Mouse (Mus musculus) ES-CJ7 (cell line): ENCODE results near the gene Cbr2.

Source experiments
- DNase-seq: peaks from one replicate; pipeline ENCODE4 v3.0.0; 2011; ENCODE audit warnings: low read depth, low spot score

Gene Cbr2

DNA sequence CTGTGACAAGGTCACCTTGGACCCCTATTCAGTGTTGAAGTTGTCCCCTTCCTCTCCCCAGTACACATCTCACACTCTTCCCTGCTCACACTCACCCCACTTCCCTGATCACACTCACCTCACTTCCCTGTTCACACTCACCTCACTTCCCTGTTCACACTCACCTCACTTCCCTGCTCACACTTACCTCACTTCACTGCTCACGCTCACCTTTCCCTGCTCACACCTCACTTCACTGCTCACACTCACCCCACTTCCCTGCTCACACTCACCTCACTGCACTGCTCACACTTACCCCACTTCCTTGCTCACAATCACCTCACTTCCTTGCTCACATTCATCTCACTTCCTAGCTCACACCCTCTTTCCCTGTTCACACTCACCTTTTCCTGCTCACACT, 519 bp downstream of the Cbr2 start:
- no peak for DNase-seq

DNA sequence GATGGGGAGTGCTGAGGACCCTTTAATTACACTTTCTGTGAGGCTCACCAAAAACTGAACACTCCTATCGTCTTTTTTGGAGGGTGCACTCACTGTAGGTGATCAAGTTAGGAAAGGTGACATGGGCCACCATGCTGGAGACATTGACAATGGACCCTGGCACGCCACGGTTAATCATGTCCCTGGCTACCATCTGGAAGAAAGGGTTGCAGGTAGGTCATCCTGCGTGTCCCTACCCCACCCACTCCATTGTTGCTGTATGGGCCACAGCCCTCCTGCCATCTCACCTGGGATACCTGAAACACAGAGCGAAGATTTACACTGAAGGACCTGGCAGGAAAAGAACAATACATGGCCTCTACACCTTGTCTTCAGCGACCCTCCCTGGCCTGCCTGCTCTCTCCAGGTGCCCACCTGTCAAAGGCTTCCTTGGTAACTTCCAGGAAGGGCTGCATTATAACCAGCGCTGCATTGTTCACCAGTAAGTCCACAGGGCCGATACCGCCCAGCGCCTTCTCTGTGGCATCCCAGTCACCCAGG, 1.5 kb downstream of the Cbr2 start:
- no peak for DNase-seq

DNA sequence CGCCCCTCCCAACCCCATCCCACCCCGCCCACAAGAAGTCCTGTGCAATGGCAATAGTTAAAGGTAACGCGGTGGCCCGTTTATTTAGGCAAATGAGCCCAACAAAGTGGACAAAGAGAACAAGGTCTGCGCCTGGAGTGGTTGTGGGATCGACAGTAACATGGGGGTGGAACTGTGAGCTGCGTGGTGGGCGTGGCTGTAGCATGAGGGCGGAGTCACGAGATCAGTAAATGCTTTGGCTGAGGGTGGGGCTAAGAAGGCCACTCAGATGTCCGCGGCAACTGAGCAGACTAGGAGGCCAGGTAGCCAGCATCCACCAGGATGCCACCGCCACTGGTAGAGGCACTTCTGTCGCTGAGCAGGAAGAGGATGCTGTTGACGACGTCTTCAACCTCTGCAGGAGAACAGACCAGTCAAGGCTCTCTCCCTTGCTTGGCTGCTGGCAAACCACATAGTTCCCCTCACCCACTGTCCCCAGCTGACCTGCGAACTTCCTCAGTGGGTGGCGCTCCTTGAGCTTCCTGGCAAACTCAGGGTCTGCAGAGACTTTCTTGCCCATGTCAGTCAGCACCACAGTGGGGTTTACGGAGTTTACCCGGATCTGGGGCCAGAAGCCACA, 2.4 kb downstream of the Cbr2 start:
- DNase-seq, result peak; percentile 80

DNA sequence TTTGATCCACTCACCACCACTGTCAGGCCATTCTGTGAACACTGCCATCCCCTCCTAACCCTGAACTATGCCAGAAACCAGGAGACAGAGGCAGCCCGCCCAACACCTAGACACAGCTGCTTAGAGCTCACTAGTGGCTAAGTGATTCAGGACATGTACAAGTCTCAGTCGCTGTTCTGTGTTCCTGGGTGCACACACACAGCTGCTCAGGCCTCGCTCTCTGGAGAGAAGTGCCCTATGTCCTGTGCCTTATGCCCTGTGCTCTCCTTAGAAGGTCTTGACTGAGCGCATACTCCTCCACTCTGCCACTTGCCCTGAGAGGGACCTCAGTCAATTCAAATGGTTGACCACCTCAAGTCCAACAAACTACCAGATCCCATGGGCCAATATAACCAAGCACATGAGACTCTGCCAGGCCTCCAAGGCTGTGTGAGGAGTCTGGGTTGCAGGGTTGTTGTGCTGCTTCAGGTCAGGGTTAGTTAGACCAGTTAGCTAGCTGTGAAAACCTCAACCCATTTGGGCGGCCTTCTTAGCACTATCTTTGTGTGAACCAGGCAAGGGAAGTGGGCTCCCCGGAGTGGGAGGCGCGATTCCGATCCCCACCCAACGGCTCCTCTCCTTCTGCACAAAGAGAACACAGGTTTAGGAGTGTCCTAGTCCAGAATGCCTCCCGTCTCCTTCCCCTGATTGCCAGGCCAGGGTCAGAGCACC, 3.2 kb downstream of the Cbr2 start:
- no peak for DNase-seq

DNA sequence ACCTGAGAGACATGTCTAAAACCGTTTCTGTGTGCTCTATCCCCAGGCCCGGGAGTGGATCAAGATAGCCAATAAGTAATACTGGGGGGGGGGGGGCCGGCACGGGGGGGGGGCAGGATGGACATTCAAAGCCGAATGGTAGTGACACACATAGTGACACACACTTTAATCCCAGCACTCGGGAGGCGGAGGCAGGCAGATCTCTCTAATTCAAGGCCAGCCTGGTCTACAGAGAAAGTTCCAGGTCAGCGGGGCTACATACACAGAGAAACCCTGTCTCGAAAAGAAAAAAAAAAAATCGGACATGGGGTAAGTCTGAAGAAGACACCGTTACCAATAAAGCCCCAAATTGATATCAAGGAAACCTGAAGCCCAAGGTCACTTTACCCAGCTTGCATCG, 4.3 kb downstream of the Cbr2 start:
- DNase-seq, result no peak

DNA sequence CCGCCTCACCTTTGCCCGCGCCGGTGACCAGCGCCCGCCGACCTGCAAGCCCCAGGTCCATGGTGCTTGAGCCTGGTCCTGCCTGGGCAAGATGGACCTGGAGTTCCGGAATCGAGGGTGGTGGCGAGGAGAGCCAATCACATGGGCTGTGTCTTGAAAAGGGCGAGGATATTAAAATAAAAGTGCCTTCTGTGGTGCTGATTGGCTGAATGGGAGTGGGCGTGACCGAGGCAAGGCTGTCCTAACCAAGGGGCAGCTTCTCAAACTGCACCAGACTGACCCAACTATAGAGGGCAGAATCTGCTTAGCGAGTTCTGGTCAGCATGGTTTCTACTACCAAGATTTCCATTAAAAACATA, 4.8 kb downstream of the Cbr2 start, which contains the start of gene Dcxr:
Gene Dcxr (minus strand): TSS at position 113 of the 359 bp plus-strand sequence.
- peak; percentile 87 for DNase-seq

DNA sequence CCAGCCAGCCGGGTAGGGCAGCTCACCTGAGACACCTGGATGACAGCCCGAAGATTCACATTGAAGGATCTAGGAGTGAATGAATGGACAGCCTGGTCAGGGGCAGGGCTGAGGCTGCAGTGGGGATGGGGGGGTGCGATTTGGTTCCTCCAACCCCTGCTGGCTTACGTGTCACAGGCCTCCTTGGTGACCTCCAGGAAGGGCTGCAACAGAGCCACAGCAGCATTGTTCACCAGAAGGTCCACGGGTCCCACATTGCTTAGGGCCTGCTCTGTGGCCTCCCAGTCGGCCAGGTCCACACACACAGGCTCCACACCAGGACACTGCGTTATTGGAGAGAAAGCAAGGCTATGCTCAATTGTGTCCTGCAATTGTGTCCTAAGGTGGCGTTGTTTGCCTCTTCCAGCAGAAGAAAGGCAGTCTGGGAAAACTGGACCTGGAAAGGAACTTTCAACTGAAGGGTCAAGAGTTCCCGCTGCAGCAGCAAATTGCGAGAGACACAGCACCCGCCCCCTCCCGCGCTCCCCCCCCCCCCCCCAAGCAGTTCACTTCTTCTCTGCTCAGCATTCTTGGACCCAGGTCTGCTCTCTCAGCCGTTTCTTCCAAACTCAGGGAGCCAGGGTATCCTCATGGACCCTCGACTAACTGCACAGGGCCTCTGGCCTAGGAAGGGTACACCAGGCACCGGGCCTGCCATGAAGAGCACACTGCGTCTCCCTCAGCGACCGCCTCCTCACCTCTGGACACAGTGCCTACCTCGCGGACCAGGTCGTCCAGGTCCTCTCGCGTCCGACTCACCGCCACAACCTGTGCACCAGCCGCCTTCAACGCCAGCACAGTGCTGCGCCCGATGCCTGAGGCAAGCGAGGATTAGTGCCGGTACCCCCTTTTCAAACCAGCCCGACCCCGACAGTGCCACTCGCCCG, 5.4 kb downstream of the Cbr2 start:
- no peak for DNase-seq

DNA sequence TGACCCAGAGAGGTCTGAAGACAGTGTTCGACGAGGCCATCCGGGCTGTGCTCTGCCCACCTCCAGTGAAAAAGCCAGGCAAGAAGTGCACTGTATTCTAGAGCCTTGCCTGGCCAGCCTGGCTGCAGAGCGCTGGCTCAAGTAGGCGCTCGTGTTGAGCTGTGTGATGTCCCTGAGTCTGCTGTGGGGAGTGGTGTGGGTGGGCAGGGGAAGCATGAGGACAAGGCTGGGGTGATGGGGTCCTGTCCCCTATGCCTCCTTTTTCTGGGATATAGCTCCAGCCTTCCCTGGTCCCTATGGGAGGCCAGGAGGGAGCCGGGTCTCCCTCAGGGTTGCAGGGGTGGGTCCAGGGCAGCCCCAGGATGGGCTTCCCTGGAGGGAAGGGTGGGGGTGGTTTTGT, 8.4 kb downstream of the Cbr2 start:
- DNase-seq, result no peak

DNA sequence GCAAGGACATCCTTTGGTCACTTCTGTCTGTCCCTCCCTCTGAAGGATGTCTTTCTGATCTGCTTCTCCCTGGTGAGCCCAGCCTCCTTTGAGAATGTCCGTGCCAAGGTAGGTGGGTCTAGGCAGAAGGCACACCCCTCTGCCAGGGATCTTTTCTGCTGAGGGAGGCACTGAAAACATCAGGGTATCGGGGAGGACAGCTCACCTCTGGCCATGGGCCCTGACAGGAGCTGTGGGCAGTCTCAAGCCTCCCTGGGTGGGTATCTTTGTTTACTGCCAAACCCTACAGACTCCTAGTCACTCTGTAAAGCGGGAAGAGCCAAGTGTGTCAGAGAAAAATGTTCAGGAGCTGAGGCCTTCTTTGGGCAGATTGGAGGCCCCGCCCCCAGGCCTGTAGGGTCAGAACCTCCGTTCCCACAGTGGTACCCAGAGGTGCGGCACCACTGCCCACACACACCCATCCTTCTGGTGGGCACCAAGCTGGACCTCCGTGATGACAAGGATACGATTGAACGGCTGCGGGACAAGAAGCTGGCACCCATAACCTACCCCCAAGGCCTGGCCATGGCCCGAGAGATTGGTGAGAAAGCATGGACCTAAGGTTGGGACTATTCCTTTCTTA, 9.0 kb downstream of the Cbr2 start:
- DNase-seq, result no peak

DNA sequence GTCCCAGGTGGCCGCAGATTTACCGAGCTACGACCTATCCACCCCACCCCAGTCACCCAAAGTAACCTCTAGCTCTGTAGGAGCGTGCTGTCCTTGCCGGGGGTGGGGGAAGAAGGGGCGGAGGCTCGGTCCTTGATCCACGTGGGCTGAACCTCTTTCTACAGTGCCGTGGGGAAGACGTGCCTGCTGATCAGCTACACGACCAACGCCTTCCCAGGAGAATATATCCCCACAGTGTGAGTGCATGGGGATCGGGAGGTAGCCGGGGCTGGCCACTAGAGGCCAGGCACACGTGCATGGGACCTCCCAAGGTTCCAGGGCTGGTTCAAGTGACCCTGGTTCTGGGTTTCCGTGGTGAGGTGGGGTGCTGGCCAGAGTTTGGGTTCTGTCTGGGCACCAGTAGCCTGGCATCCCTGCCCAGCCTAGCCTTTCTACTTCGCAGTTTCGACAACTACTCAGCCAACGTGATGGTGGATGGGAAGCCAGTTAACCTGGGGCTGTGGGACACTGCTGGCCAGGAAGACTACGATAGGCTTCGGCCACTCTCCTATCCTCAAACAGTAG, 9.8 kb downstream of the Cbr2 start:
- no peak for DNase-seq

DNA sequence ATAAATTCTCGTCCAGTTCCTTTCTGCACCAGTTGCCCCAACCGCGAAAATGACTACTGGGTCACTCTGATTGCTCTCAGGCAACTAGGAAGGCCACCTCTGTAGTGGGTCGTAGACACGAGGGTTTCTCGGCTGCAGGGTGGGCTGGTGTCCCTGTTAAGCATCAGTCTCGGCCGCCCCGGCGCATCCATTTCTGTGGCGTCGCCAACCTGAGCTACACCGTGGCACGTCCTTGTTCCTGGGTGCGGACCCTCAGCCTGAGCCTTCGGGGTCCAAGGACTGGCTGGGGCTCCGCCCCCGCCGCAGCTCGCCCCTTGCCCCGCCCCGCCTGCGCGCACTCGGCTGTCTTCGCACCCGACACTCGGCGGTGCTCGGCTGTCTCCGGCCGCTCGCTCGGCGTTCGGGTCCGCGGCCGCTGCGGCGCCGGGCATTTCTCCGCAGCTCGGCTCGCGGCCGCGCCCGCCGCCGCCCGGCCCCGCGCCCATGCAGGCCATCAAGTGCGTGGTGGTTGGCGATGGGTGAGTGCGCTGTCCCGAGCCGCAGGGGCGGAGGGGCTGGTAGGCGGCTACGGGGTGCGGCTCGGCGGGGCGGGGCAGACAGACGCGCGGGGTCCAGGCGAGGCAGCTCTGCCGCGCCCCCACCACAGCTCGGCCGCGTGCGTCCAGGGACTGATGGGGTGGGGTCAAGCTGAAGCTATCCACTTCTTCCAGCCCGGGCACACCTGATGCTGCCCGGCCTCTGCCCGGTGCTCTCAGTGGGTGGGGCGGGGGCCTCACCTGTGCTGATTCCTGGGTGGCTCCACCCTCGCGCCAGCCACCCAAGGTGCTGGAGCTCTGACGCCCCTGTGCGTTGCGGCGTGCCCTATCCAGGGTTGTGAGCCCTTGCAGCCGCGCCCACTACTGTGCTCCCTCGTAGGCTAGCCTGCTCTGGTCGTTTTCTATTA, 10.5 kb downstream of the Cbr2 start, which contains the start of gene Rac3:
Gene Rac3 (plus strand): TSS at position 347 of the 943 bp plus-strand sequence.
- peak; percentile 62 for DNase-seq

DNA sequence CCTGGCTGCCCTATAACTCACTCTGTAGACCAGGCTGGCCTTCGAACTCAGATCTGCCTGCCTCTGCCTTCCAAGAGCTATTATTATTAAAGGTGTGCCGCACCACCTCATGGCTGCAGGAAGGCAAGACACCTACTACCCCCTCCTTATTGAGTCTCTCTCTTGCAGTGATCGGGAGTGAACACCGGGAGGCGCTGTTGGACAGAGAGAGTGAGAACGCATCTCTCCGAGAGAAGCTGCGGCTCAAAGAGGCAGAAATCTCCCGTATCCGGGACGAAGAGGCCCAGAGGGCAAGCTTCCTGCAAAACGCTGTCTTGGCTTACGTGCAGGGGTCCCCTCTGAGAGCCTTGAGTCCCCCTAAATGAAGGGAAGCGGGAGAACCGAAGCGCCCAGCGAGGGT, 11.5 kb downstream of the Cbr2 start:
- DNase-seq, result peak; percentile 95

DNA sequence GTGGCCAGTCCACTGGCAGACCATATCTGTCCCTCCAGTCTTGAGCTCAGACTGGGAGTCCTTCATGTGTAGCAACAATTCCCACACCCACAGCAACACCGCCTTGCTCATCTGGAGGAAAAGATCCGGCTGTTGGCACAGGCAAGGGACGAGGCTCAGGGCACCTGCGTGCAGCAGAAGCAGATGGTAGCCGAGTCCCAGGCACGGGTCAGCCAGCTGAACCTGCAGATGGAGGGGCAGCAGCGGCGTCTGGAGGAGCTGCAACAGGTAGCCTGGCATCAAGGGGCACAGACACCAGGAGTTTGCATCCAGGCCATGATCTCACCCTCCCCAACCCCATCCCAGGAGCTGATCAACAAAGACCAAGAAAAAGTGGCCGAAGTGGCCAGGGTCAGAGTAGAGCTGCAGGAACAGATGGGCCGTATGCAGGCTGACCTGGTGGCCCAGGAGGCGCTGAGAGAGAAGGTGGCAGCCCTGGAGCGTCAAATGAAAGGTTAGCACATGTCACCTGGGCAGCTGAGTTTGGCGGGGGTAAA, 12.0 kb downstream of the Cbr2 start:
- no peak for DNase-seq

DNA sequence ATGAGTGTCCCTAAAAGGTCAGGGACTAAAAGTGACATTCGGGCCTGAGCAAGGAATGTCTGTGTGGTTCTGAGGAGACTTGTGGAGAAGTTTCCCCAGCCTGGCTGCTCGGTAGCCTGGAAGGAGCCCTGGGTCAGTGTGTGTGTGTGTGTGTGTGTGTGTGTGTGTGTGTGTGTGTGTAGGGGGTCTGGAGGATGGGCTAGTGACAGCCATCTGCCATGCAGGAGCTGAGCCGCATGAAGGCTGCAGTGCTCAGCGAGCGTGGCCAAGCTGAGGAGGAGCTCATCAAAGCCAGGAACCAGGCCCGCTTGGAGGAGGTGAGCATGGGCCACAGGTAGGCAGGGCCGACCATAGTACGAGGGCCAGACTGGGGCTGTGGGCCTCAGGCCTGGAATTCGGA, 12.7 kb downstream of the Cbr2 start:
- no peak for DNase-seq

DNA sequence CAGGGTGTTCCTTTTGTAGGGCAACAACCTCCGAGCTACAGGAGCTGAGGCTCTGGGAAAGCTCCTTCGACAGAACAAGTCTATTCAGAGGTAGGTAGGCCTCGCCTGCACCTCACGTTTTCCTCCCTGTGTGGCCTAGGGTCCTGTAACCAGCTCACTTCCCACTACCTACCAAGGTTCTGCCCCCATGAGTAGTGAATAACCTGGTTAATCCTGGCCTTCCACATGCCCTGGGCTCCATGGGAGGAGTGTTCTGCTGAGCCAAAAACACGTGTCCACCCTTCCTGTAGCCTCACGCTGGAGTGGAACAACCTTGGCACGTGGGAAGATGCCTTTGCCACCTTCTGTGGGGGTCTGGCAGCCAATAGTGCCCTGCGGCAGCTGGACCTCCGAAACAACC, 16.8 kb downstream of the Cbr2 start:
- DNase-seq, result no peak

DNA sequence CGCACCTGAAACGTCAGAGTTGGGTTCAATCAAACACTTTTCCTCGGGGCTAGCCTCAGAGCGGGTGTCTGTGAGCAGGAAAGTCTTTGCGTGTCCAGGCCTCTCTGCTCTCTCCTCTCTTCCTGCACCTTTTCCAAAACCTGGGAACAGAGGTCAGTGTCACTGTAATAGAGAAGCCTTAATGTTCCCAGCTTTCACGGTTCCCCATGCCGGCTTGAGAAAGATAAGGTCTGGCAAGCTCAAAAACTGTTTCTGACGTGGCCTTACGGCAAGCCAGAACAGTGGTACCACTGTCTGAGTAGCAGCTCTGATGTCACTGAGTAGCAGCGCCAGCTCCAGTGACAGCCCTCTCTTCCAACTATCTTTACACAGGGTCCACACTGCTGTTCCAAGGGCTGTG, 17.4 kb downstream of the Cbr2 start:
- no peak for DNase-seq

DNA sequence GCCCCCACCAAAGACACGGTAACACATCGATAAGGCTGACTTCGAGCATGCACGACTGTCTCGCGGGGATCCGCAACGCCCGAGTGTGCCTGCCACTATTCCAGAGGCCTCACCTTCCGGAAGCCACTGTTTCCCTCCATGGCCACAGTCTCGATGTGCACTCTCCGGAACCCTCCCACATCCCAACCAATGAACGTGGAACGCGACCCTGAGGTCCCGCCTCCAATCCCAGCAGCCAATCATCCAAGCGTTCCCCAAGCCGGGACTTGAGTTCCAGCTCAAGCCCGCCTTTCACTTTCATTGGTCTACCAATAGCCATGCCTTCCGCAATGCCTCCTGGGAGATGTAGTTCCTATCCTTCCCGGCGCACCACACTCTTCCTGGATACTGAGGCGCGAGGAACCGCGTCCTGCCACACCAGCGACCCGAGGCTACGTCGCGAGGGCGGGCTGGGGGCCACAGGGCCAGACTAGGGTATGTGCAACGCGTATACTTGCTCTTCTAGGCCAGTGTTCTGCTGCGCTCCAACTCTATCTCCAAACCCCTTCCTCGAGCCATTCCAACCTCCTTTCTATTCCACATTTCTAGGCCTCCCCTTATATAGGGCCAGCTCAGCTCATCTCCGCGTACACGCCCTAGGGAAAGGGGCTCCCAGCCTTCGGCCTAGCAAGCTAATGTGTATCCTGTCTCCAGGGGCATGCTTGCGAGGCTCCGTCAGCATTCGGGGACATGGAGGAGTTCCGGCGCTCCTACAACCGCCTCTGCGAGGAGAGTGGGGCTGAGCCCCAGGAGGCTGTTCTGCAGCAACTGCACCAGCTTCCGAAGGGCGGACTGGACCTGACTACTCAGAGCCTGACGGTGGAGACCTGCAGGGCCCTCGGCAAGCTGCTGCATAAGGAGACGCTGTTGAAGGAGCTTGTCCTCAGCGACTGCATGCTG, 18.1 kb downstream of the Cbr2 start, which contains the start of the genes Cenpx and Lrrc45:
Gene Cenpx (minus strand): TSS at position 159 of the 939 bp plus-strand sequence.
Gene Lrrc45 (plus strand): TSS at position 346 of the 939 bp plus-strand sequence.
- peak; percentile 98 for DNase-seq

DNA sequence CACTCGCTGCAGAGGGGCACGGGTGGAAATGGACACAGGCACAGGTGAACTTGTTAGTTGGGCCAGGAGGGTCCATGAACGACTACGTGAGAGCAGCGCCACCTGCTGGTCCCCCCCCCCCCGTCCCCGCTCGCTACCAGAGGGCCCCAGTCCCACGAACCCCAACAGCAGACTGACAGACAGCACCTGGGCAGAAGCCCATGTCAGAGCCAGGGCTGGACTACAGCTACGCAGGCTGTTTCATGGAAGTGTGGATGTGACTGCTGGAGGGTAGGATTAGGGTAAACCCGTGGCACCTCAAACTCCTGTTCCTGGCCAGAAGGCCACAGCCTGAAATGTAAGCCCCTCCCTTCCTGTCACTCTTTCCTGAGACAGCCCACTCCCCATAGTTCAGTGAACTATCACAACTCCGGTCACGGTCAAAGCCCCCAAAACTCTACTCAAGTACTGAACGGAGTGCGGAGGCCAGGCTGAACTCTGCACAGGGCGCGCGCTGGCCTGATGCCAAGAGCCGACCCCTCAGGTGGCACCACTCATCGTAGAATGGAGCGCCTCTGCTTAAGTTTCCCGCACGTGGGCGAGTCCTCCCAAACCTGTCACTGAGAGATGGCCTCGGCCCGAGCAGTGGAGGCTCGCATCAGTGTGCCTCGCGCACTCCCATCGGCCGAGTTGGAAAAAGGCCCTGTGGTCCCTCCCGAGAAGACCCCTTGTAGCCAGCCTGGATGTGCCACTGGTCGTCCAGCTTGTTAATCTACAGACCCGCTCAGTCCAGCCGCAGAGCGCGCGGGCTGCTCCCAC, 18.9 kb downstream of the Cbr2 start:
- peak; percentile 55 for DNase-seq
